Mouse (Mus musculus) cortical plate, adult 2 months (tissue): ENCODE measurements around the gene Ssr3.

Experiments used
- CTCF ChIP-seq: fragments of 200-500 bp; IDR thresholded peaks from 2 replicates; pipeline ENCODE4 v1.5.1; 2011; ENCODE audit warnings: mild to moderate bottlenecking, control low read depth, low read length; ENCODE audit not compliant: insufficient read depth; ENCODE audit errors: extremely low read depth
- POLR2A ChIP-seq: fragments of 200-500 bp; IDR thresholded peaks from 2 replicates; pipeline ENCODE4 v1.6.1; 2011; ENCODE audit warnings: mild to moderate bottlenecking, low read length, control low read depth; ENCODE audit not compliant: insufficient read depth; ENCODE audit errors: extremely low read depth

DNA sequence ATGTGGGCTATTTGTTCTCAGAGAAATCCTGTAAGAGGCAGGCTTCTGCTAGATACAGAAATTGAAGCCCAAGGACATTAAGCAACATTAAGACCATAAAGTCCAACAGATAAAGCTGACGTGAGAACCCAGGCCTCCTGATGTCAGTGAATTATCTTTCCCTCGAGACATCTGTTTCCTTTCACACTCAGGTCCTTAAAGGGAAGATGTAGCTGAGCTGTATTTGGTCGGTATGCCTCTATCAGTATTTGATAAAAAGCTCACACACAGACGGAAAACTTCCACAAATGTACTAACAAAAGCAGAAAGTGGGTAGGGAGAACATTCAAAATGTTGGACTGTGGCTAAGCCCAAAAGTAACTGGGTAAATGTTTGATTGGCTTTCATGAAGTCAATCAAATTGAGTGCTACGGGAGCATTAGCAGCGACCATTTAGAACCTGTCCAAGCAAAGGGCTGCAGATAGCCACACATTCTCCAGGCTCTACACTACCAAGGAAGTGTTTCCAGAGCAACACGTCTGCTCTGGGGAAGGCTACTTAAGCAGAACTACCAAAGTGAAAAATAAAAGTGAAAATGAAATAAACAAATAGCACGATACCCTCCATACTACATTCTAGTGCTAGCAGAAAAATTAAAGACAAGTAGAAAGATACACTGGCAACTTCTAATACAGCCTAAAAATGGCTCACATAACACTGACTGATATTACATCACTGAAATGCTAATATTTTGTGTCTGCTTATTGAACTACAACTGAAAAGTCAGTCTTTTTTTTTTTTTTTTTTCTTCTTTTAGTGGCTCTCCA lies 32.1 kb downstream of the Ssr3 start:
- TF ChIP-seq CTCF (no peak), POLR2A (no peak)
